In the genomic region with DNA sequence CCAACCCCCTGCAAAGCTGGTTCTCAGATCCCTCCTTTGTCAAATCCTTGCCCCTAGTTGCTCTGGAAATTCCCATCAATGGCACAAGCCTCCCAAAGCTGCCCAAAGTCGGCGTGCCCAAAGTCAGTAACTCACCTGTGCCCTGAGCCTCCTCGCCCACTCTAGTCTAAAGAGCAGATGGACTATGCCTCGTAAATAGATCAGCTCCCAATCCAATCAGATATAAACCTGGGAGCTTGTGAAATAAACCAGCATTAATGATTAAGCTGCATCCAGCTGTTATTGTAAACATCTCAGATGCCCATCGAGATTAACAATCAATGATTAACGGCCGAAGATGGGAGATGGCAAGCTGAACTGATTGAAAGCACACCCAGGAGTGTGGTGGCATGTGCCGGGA, we compare ENCODE assay signal across 24 mouse cellular contexts.
"Had no signal": no experiment of that assay in that cellular context is flagged by ENCODE, and none has a peak within 500 bp of the region (broad histone marks: within the 10 kb centered on the region; RNA-seq: fewer than 3 reads in every experiment).

No protein-coding gene starts in this region.

- H3K4me1 ChIP-seq: hindbrain, embryonic 12.5 days; intestine, embryonic 15.5 days; limb, embryonic 10.5 days; limb, embryonic 12.5 days had no signal

- H3K4me3 ChIP-seq: gastrocnemius, adult 2 months; heart, adult 2 months; heart, embryonic 13.5 days; heart, embryonic 15.5 days; hindbrain, embryonic 10.5 days; hindbrain, embryonic 12.5 days; intestine, embryonic 15.5 days; layer of hippocampus, adult 2 months; left cerebral cortex, adult 2 months; limb, embryonic 10.5 days; limb, embryonic 12.5 days; liver, embryonic 13.5 days had no signal

- H3K36me3 ChIP-seq: heart, embryonic 13.5 days; heart, embryonic 15.5 days; hindbrain, embryonic 10.5 days; hindbrain, embryonic 12.5 days; intestine, embryonic 15.5 days; limb, embryonic 10.5 days; limb, embryonic 12.5 days; liver, embryonic 13.5 days had no signal

- H3K27ac ChIP-seq: gastrocnemius, adult 2 months; heart, adult 2 months; heart, embryonic 13.5 days; heart, embryonic 15.5 days; hindbrain, embryonic 10.5 days; hindbrain, embryonic 12.5 days; hindbrain, embryonic 14.5 days; intestine, embryonic 15.5 days; layer of hippocampus, adult 2 months; left cerebral cortex, adult 2 months; limb, embryonic 10.5 days; limb, embryonic 12.5 days; liver, embryonic 13.5 days had no signal

- H3K4me2 ChIP-seq: heart, embryonic 11.5 days; heart, embryonic 13.5 days; heart, embryonic 15.5 days; hindbrain, embryonic 12.5 days; hindbrain, embryonic 14.5 days; intestine, embryonic 15.5 days; limb, embryonic 12.5 days had no signal

- ATAC-seq: hindbrain, embryonic 16.5 days; inflammation-experienced regulatory T-cells, adult 6 months; intestine, embryonic 15.5 days; intestine, postnatal 0 days had no signal

- H3K9ac ChIP-seq: heart, embryonic 13.5 days; heart, embryonic 15.5 days; hindbrain, embryonic 12.5 days; hindbrain, embryonic 14.5 days; intestine, embryonic 15.5 days; limb, embryonic 12.5 days; liver, embryonic 13.5 days had no signal

- DNase-seq: gastrocnemius, adult 2 months; gastrocnemius, postnatal 10 days; gastrocnemius, postnatal 25 days; heart, adult 2 months; heart, postnatal 4 days; kidney, adult 18-20 months; kidney, adult 8-10 months; kidney, postnatal 10 days; kidney, postnatal 4 days; liver, embryonic 13.5 days had no signal

- H3K9me3 ChIP-seq: heart, embryonic 15.5 days; hindbrain, embryonic 10.5 days; hindbrain, embryonic 12.5 days; intestine, embryonic 15.5 days; limb, embryonic 10.5 days; limb, embryonic 12.5 days; liver, embryonic 13.5 days had no signal

- H3K27me3 ChIP-seq: heart, embryonic 15.5 days; hindbrain, embryonic 12.5 days; intestine, embryonic 15.5 days; limb, embryonic 12.5 days; liver, embryonic 13.5 days had no signal
